Mouse (Mus musculus): Measurements from ENCODE around the gene Iqcc. TPM values are rescaled to one million over a fixed set of nuclear protein-coding genes. Genes with fewer than 3 reads are reported as not detected.

Gene Iqcc
- total RNA-seq, 2 experiments from 2014 or later, result 13.1 to 18.2 TPM

DNA sequence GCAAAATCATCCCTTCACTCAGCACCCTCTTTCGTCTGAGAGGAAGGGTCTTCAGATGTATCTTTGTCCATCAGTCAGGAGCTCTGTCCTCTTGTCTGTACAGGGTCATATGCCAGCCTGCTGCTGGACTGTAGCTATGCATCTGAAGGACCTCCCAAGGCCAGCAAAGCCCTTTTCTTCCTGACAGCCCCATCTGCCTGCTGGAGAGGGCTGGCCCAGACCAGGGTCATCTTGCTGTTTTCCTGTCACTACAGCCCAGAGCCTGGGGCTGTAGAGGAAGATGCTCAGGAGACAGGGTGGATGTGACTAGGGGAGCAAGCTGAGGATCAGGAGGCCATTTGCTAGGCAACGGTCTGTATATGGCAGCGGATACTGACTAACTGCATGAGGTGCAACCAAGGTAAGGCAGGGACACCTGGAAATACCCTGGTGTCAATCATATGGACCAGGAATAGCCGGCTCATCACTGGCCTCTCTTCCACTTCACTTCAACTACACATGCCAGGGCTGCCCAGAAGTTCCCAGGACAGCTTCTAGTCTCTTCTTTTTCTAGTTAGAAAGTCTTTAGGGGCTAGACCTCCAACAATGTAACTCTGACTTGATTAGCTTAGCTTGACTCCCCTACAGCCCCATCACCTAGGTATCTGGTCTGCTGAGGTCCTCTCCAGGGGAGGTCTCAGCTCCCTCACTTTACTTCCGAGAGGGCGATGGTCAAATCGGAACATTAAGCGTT, 4.1 kb upstream of the Iqcc start:
- intact Hi-C loops (cut with DNase I), result no loop called here
- no peak for DNase-seq

DNA sequence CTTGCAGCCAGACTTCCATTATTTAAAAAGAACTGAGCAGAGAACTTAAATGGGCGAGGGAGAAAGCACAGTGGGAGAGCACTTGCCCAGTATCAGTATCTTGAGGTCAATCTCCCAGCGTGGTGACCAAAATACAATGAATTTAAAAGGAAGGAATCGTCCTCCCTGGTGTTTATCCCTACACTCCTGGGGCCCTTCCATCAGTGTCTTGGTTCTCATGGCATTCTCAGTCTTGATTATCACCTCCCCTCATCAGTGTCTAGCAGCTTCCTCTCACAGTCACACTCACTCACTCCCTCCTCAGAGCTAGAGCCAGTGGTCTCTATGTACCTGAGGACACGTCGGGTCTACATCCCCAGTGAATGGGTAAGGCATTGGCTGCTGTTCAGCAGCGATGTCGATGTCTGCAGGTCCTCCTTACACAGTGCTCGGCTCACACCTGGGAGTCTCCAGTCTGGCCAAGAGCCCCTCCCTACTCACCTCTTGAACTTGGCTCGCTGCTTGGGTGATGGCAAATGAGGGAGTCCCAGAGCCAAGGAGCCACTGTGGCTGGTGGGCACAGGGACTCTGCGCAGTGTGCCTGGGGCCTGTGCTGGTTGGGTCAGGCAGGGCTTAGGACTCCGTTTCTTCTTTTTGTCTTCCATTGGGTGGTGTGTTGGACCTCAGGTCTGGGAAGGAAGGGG, 3.4 kb upstream of the Iqcc start:
- intact Hi-C loops (cut with DNase I), result no loop called here
- no peak for DNase-seq

DNA sequence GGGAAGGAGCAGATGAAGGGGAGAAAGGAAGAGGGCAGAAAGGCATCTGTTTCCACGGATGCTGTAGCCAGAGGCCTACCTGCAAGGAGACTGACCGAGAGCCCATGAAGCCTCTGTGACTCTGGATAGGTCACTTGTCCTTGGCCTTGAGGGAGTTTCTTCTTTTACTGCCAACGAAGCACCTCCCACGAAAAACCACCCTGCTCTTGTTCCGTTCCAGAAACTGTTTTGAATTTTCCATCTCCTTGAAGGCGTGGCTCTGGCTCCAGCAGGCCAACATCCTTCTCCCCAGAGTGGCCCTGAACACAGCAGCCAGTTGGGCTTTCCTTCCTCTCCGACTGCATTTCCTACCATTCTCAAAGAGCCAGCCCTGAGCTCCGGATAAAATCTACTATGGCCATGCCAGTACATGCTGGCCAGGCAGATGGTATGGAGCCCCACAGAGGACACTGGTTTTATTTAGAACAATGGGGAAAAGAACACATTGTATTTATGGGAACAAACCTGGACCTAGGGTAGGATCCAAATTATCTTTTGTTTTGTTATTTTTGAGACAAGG, 2.5 kb upstream of the Iqcc start:
- DNase-seq, result peak; percentile 60 to 62
- intact Hi-C loops (cut with DNase I), result no loop called here

DNA sequence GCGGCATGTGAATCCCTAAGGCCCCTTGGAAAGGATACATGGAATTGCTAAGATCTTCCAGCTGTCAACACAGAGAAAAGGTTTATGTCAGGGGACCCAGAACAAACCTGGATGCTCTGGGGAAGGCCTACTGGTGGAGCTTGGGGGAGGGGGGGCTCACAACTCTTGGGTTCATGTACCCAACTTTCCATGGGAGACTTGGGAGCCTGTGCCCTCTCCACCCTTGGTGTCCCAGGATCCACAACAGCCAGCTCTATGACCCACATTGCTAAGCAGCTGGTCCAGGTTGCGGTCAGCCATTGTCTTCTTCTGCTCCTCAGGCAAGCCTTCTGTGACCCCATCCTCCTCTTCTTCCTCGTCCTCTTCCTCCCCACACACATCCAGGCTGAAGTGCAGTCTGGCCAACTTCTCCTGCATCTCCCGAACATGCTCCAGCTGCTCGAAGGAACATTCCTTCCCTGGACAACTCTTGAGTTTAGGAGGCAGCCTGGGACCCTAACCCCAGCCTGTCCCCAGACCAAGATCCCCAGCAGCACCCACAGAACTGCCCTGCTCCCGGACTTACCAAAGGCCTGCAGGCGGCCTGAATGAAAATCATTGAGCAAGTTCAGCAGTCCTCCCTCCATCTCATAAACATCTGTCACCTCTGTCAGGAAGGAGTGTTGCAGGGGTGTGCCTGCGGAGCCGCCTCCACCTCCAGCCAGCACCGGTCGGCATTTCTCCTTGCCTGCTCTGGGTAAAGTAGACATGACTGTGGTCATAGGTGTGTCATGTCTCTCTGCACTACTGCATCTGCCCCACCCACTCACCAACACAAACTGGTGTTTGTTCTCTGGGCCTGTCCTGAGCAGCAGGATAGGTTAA, 1.8 kb upstream of the Iqcc start:
- intact Hi-C loops (cut with DNase I), result no loop called here
- DNase-seq, result no peak

DNA sequence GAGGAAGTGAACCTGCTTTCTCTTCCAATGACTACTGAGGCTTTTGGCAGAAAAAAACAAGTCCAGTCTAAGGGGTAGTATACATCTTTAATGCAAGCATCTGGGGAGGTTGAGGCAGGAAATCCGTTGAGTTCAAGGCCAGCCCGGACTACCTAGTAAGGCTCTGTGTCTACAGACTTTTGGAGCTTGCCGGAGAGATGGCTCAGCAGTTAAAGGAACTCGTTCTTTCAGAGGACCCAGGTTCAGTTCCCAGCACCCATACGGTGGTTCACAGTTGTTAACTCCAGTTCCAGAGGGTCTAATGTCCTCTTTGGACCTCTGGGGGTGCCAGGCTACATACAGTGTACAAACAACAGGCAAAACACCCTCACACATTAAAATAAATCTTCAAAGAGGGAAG, 868 bp downstream of the Iqcc start:
- intact Hi-C loops (cut with DNase I), result no loop called here
- no peak for DNase-seq

DNA sequence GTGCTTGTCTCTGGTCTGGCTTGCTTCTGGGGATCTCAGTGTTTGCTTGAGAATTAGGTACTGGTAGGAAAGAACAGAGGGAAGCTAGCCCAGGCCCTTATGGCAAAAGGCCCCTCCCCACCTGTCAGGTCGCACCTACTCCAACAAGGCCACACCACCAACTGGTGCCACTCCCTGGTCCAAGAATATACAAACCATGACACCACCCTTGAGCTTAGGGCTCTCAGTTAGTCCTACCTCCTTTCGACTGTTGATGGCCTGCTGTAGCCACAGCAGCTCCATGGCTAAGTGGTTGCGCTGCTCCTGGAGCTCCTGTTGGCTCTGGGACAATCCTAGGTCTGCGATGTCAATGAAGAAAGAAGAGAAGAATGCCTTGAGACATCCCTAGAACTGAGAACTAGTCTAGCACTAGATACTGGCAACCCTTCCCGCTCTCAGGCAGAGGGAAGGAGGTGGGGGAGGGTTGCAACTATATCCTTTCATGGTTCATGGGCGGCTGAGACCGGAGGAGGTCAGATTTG, 1.7 kb downstream of the Iqcc start:
- DNase-seq, result no peak
- intact Hi-C loops (cut with DNase I), result no loop called here

DNA sequence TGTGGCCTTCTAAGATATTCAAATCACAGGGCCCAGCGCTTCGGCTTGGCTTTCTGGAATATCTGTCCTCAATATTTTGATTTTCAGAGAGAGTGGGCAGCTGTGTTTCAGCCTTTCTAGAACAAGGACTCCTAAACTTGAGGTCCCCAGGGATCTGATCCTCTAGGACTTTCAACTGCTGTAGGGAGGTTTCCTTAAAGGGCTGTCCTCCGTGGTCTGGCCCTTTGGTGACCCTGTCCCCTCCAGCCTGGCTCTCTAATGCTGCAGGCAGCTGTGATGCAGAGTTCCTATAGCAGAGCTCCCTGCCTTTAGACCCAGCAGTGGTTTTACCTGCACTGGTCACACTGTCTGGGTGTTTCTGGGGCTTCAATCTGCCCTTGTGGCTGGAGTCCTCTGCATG, 2.3 kb downstream of the Iqcc start:
- intact Hi-C loops (cut with DNase I), result no loop called here
- DNase-seq, result no peak

DNA sequence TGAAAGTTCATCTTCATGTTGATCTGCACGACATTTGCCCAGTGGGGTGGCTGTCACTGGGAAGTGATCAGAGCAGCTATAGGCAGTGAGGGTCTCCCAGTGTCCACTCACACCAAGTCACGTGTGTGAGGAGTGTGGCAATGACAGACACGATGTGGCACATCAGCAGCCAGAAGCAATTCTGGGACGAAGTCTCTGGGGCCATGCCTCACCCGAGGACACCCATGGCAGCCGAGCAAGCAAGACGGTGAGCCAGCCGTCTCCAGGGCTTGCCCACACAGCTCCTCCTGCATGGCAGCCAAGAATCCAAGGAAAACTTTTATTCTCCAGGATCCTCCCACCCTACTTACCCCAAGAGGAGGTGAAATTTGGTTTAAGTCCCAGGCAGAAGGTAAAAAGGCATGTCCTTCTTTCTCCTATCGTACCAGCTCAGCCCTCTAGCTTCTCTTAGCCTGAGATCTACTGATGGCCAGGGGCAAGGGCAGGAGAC, 3.1 kb downstream of the Iqcc start:
- intact Hi-C loops (cut with DNase I), result no loop called here
- no peak for DNase-seq

DNA sequence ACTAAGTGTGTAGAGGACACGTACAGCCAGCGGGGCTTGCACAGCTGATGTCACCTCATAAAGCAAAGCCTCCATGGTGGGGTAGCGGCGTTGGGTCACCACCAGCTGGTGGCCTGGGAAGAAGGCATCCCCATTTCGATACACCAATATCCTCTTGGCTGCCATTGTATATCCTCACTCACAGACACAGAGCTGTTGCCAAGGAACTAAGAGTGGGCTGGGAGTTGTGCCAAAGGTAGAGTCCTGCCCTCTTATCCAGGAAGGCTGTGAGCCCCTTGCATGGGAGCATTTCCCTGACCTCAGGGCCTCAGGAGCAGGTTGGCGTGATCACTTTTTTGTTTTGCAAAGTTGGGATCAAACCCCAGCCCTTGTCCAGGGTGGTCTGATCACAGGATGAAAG, 4.8 kb downstream of the Iqcc start, which contains the start of gene Dcdc2b:
Gene Dcdc2b, minus strand, starts transcription at position 165 of the 400 bp plus-strand sequence.
- DNase-seq, result peak; percentile 69 to 79
- intact Hi-C loops (cut with DNase I), result no loop called here

DNA sequence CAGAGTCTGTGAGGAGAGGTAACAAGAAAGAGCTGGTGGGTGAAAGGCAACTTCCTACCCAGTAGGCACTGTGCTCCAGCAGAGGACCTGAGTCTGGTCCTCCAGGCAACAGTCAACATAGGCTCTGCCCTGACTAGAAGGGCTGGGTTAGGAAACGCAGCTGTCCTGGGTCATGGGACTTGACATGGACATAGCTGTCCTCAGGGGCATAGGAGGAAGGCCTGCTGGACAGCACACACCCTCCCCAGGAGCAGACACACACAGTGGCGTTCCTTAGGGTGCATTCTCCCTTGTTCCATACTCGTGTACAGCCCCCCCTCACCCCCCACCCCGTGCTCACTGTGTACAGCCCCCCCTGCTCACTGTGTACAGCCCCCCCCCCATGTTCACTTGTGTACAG, 8.4 kb downstream of the Iqcc start:
- intact Hi-C loops (cut with DNase I), result no loop called here
- no peak for DNase-seq

DNA sequence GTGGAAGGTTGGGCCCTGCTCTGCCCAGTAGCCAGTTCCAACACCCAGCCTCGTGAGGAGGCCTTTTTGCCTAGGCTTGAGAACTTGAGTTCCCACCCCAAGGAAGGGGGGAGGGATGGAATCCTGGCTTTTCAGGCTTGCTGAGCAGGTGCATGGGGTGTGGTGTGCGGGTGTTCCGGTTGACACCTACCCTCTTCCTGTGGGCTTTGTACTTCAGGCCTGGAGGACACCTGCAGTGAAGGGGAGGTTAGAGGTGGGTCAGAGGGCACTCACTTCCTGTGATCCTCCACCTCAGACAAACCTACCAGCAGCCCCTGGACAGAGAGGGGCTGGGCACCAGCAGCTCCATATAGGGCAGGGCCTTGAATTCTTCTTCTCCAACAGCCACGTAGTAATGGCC, 8.9 kb downstream of the Iqcc start:
- DNase-seq, result no peak

DNA sequence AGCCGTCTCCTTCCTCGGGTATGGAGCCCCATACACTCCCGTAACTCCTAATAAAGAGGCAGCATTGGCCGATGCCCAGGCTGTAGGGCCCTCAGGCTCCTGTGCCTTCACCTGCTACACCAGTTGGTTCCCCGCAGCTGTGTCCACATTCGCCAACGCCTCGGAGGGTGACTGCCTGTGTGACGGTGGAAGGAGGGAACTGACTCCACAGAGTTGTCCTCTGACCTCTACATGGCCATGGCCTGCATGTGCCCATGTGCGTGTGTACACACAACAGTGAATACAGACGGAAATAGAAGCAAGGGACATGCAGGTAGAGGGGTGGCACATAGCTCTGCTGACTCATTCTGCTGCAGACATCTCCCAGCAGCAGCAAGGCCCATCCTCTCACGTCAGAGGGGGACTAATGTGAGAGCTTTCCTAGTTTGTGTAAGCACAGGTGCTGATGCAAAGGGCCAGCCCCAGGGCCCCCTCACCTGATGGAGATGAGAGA, 9.7 kb downstream of the Iqcc start:
- DNase-seq, result no peak
- intact Hi-C loops (cut with DNase I), result loop anchor here (2.0 to 10.0 kb wide), 2 partner anchors 60 to 114 kb away; partner anchors contain the start of genes Fam229a and Tssk3

More for the DNA sequence above, 8.9 kb downstream of the Iqcc start:
- intact Hi-C loops (cut with DNase I), result no loop called here

DNA sequence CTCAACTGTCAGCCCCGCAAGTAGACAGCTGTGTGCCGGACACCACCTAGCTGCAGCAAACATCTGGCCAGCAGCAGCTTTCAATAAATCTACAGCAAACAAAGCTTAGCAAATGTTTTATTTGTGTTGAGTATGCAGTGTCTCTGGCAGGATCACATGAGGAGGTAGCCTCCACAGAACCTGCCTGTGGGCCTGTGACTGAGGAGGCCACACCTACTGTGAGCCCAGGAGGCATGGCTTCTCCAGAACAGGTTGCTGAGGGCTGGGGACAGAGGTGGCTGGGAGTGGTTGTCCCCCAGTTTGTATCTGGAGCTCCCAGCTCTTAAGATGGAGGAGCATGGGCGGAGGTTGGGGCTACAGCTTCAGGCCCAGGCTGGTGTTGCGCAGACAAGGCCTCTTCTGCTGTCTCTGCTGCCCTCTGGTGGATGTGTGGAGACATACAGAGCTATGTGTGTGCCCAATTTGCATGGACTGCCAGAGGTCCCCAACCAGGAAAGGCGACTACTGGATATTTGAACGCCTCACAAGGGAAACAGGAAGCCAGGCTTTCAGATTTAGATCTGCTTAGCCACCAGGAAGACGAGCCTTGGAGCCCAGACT, 10.4 kb downstream of the Iqcc start:
- DNase-seq, result peak; percentile 87 to 92
- intact Hi-C loops (cut with DNase I), result loop anchor here (1.0 to 10.0 kb wide), 3 partner anchors 23 to 114 kb away; partner anchors contain the start of genes Fam229a and Tssk3

DNA sequence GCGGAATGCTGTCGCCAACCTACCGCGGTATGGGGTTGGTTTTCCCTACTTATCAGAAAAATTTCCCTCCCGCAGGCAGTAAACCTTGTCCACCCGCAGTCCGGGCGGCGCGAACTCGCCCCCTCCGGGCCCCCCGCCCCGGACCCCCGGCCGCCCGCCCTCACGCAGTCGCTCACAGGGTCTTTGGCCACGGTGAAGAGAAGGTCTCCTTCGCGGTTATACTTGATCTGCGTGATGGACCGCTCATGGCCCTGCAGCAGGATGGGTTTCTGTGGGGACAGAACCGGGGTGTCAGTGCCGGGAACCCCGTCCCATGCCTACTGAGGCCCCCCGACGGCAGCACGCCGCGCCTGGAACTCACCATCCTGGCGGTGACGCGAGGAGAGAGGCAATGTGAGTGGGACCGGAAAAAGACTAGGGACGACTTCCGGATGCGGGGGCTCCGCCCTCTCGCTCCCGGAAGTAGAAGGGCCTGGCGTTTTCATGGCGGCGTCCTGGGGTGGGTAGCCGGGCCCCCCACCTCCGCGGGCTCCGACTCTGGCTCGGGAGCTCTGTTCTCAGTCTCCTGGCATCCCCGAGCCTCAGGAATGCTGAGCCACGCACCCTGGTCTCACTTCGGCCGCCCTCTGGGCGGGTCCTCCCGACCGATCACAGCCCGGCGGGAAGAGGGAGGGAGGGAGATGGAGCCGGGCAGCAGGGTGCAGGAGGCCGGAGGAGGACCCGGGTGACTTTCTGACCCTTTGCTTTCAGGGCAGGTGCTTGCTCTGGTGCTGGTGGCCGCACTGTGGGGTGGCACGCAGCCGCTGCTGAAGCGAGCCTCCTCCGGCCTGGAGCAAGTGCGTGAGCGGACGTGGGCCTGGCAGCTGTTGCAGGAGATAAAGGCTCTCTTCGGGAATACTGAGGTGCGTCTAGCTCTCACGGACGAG, 18.4 kb downstream of the Iqcc start, which contains the start of the genes Eif3i and Tmem234:
Gene Eif3i, minus strand, starts transcription at position 416 of the 926 bp plus-strand sequence.
Gene Tmem234, plus strand, starts transcription at position 436 of the 926 bp plus-strand sequence.
- intact Hi-C loops (cut with DNase I), result loop anchor here (10.0 kb wide), 1 partner anchor 106 kb away; the partner anchor contains the start of genes Fam229a and Tssk3

DNA sequence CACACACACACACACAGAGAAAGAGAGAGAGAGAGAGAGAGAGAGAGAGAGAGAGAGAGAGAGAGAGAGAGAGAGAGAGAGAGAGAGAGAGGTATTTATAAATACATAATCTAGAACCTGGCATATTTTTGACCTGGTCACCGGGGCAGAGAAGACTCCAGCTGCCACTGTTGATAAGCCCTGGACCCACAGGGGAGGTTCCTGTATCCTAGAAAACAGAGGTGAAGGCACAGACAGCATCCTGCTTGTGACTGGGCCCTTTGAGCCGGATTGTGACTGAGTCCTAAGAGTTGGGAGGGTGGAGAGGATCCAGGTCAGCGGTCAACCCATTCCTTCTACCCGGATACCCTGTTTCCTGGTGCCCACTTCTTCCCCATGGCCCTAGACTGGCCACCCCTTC, 30.0 kb downstream of the Iqcc start:
- intact Hi-C loops (cut with DNase I), result no loop called here
- no peak for DNase-seq

More for the DNA sequence above, 18.4 kb downstream of the Iqcc start, which contains the start of the genes Eif3i and Tmem234:
- DNase-seq, result peak; percentile 89 to 91

DNA sequence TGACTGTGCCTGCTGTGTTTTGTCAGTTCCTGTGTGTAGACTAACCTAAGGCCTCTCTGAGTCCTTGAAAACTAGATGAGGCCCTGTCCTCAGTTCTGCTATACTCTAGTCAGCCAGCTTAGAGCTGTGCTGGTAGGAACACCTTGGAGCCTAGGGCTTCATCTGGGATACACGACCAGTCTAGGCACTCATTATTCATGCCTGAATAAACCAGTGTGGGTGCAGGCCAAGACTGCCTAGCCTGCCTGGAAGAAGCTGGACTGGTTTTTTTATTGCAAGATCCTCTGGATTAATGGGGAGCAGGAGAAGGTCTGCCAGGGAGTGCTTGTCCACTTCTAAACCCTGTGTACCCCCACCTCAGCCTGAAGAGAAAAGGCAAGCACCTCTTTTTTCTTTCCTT, 32.0 kb downstream of the Iqcc start:
- intact Hi-C loops (cut with DNase I), result no loop called here

DNA sequence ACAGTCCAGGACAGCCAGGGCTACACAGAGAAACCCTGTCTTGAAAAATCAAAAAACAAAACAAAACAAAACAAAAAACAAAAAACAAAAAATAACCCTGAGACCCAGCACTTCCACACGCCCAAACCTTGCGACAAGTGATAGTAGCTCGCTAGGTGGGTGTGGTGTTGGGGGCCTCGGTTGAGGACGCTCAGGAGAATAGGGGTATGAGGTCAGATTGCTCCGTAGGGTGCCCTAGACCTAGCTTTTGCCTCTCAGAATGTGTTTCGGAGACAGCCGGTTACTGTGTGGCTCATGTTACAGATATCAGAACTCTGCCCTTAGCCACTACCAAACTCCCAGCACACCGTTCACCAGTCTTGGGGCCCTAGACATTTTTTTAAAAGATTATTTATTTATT, 33.1 kb downstream of the Iqcc start:
- DNase-seq, result no peak
- intact Hi-C loops (cut with DNase I), result loop anchor here (1.0 kb wide), 1 partner anchor 23 kb away; no protein-coding TSS in a partner anchor

More for the DNA sequence above, 32.0 kb downstream of the Iqcc start:
- no peak for DNase-seq

All from heart, postnatal 10 days (tissue).